In genomic region chr13:93761831-93762230, GRCm38 (mm10) we compare ENCODE assay signal across 16 mouse cellular contexts.
"Had no signal": no experiment of that assay in that cellular context is flagged by ENCODE, and none has a peak within 500 bp of the region (broad histone marks: within the 10 kb centered on the region; RNA-seq: fewer than 3 reads in every experiment).

No protein-coding gene starts in this region.

- H3K36me3 ChIP-seq: neural tube, embryonic 13.5 days; neural tube, embryonic 15.5 days; stomach, embryonic 15.5 days had no signal

- H3K9ac ChIP-seq: neural tube, embryonic 13.5 days; neural tube, embryonic 15.5 days; stomach, embryonic 15.5 days had no signal

- H3K4me2 ChIP-seq: neural tube, embryonic 13.5 days; neural tube, embryonic 15.5 days; stomach, embryonic 15.5 days had no signal

- H3K4me1 ChIP-seq: stomach, embryonic 15.5 days had no signal

- H3K9me3 ChIP-seq: neural tube, embryonic 13.5 days; neural tube, embryonic 15.5 days; stomach, embryonic 15.5 days had no signal

- H3K27ac ChIP-seq: neural tube, embryonic 13.5 days; neural tube, embryonic 15.5 days; stomach, embryonic 15.5 days; stomach, postnatal 0 days had no signal

- H3K27me3 ChIP-seq: neural tube, embryonic 13.5 days; neural tube, embryonic 15.5 days; stomach, embryonic 15.5 days had no signal

- H3K4me3 ChIP-seq: neural tube, embryonic 13.5 days; neural tube, embryonic 15.5 days; stomach, embryonic 15.5 days had no signal

- DNase-seq: retina, postnatal 1 day; right cerebral cortex, adult 18-20 months; right cerebral cortex, postnatal 14 days; right cerebral cortex, postnatal 25 days; right cerebral cortex, postnatal 4 days; spleen, adult 18-20 months; thymus, adult 18-20 months; thymus, adult 2 months; thymus, postnatal 14 days; thymus, postnatal 25 days; thymus, postnatal 36 days; thymus, postnatal 4 days had no signal
